Mouse (Mus musculus): ENCODE measurements at regions not wholly inside any gene's neighbourhood (a gene's known extent, or its start where the extent isn't known, plus 50 kb on each side); places are given as distances from the start of the nearest gene placed in this dataset.

GRCm38 (mm10) chr3:148220826-148221225, 769.5 kb downstream of the Adgrl2 start:
- TF ChIP-seq CTCF (IDR thresholded peaks at IDR 0.05; ENCODE audit: insufficient read depth, low read length) (no peak), POLR2A (IDR thresholded peaks at IDR 0.05; ENCODE audit: borderline replicate concordance, extremely low read depth, low read depth, low read length) (no peak)
- 79% methylated on average over 5 of the region's 5 CpGs for WGBS
- Histone ChIP-seq H3K4me1 (ENCODE audit: control insufficient read depth, insufficient read depth, low read length) (no peaks in the 10 kb centered on the region), H3K4me3 (replicated peaks; ENCODE audit: extremely low read depth, low read depth, low read length) (no peak overlapping the region)
- DNase-seq: no peak

- no peaks in the 10 kb centered on the region for H3K4me1 ChIP-seq (ENCODE audit: control insufficient read depth, insufficient read depth, low read length)
- WGBS: 81% methylated on average over 10 of the region's 10 CpGs
- H3K4me3 ChIP-seq (replicated peaks; ENCODE audit: extremely low read depth, low read depth, low read length): no peak overlapping the region
- no peak for DNase-seq
- no peak for TF ChIP-seq POLR2A (IDR thresholded peaks at IDR 0.05; ENCODE audit: borderline replicate concordance, extremely low read depth, low read depth, low read length)
- TF ChIP-seq CTCF (IDR thresholded peaks at IDR 0.05; ENCODE audit: insufficient read depth, low read length): no peak
Observed at GRCm38 (mm10) chr3:148220024-148220590, 770.2 kb downstream of the Adgrl2 start.

GRCm38 (mm10) chr3:148202148-148202547, 788.2 kb downstream of the Adgrl2 start:
- TF ChIP-seq POLR2A (IDR thresholded peaks at IDR 0.05; ENCODE audit: borderline replicate concordance, extremely low read depth, low read depth, low read length) (no peak), CTCF (IDR thresholded peaks at IDR 0.05; ENCODE audit: insufficient read depth, low read length) (no peak)
- Histone ChIP-seq H3K4me1 (ENCODE audit: control insufficient read depth, insufficient read depth, low read length) (no peaks in the 10 kb centered on the region), H3K4me3 (replicated peaks; ENCODE audit: extremely low read depth, low read depth, low read length) (no peak overlapping the region)
- WGBS: 67% methylated on average over 3 of the region's 3 CpGs
- DNase-seq: no peak

- DNase-seq: no peak
- 75% methylated on average over 2 of the region's 2 CpGs for WGBS
- no peak for TF ChIP-seq POLR2A (IDR thresholded peaks at IDR 0.05; ENCODE audit: borderline replicate concordance, extremely low read depth, low read depth, low read length)
- no peak for TF ChIP-seq CTCF (IDR thresholded peaks at IDR 0.05; ENCODE audit: insufficient read depth, low read length)
- H3K4me1 ChIP-seq (ENCODE audit: control insufficient read depth, insufficient read depth, low read length): no peaks in the 10 kb centered on the region
- no peak overlapping the region for H3K4me3 ChIP-seq (replicated peaks; ENCODE audit: extremely low read depth, low read depth, low read length)
Observed at GRCm38 (mm10) chr3:148186704-148187103, 803.7 kb downstream of the Adgrl2 start.

- WGBS: 71% methylated on average over 1 of the region's 1 CpGs
- Histone ChIP-seq H3K4me1 (ENCODE audit: control insufficient read depth, insufficient read depth, low read length) (no peaks in the 10 kb centered on the region), H3K4me3 (replicated peaks; ENCODE audit: extremely low read depth, low read depth, low read length) (no peak overlapping the region)
- DNase-seq: no peak
- TF ChIP-seq CTCF (IDR thresholded peaks at IDR 0.05; ENCODE audit: insufficient read depth, low read length): no peak
- TF ChIP-seq POLR2A (IDR thresholded peaks at IDR 0.05; ENCODE audit: borderline replicate concordance, extremely low read depth, low read depth, low read length): no peak
Observed at GRCm38 (mm10) chr3:148167556-148167955, 822.8 kb downstream of the Adgrl2 start.

- no peak for DNase-seq
- WGBS: 74% methylated on average over 3 of the region's 3 CpGs
- no peaks in the 10 kb centered on the region for H3K4me1 ChIP-seq (ENCODE audit: control insufficient read depth, insufficient read depth, low read length)
- TF ChIP-seq POLR2A (IDR thresholded peaks at IDR 0.05; ENCODE audit: borderline replicate concordance, extremely low read depth, low read depth, low read length): no peak
- no peak for TF ChIP-seq CTCF (IDR thresholded peaks at IDR 0.05; ENCODE audit: insufficient read depth, low read length)
- H3K4me3 ChIP-seq (replicated peaks; ENCODE audit: extremely low read depth, low read depth, low read length): no peak overlapping the region
Observed at GRCm38 (mm10) chr3:148159059-148159458, 831.3 kb downstream of the Adgrl2 start.

- H3K4me3 ChIP-seq (replicated peaks; ENCODE audit: extremely low read depth, low read depth, low read length): no peak overlapping the region
- 84% methylated on average over 2 of the region's 2 CpGs for WGBS
- no peaks in the 10 kb centered on the region for H3K4me1 ChIP-seq (ENCODE audit: control insufficient read depth, insufficient read depth, low read length)
- DNase-seq: no peak
- TF ChIP-seq POLR2A (IDR thresholded peaks at IDR 0.05; ENCODE audit: borderline replicate concordance, extremely low read depth, low read depth, low read length) (no peak), CTCF (IDR thresholded peaks at IDR 0.05; ENCODE audit: insufficient read depth, low read length) (no peak)
Observed at GRCm38 (mm10) chr3:148158533-148158932, 831.8 kb downstream of the Adgrl2 start.

GRCm38 (mm10) chr3:148143776-148144175, 846.6 kb downstream of the Adgrl2 start:
- H3K4me1 ChIP-seq (ENCODE audit: control insufficient read depth, insufficient read depth, low read length): no peaks in the 10 kb centered on the region
- TF ChIP-seq CTCF (IDR thresholded peaks at IDR 0.05; ENCODE audit: insufficient read depth, low read length) (no peak), POLR2A (IDR thresholded peaks at IDR 0.05; ENCODE audit: borderline replicate concordance, extremely low read depth, low read depth, low read length) (no peak)
- H3K4me3 ChIP-seq (replicated peaks; ENCODE audit: extremely low read depth, low read depth, low read length): no peak overlapping the region
- WGBS: 66% methylated on average over 2 of the region's 2 CpGs
- no peak for DNase-seq

- peak; percentile 23 for DNase-seq
- H3K4me3 ChIP-seq (replicated peaks; ENCODE audit: extremely low read depth, low read depth, low read length): no peak overlapping the region
- WGBS: 73% methylated on average over 3 of the region's 3 CpGs
- TF ChIP-seq CTCF (IDR thresholded peaks at IDR 0.05; ENCODE audit: insufficient read depth, low read length) (no peak), POLR2A (IDR thresholded peaks at IDR 0.05; ENCODE audit: borderline replicate concordance, extremely low read depth, low read depth, low read length) (no peak)
- H3K4me1 ChIP-seq (ENCODE audit: control insufficient read depth, insufficient read depth, low read length): no peaks in the 10 kb centered on the region
Observed at GRCm38 (mm10) chr3:148136791-148137251, 853.5 kb downstream of the Adgrl2 start.

- Histone ChIP-seq H3K4me3 (replicated peaks; ENCODE audit: extremely low read depth, low read depth, low read length) (no peak overlapping the region), H3K4me1 (ENCODE audit: control insufficient read depth, insufficient read depth, low read length) (no peaks in the 10 kb centered on the region)
- no peak for DNase-seq
- no peak for TF ChIP-seq POLR2A (IDR thresholded peaks at IDR 0.05; ENCODE audit: borderline replicate concordance, extremely low read depth, low read depth, low read length)
- no peak for TF ChIP-seq CTCF (IDR thresholded peaks at IDR 0.05; ENCODE audit: insufficient read depth, low read length)
- 87% methylated on average over 2 of the region's 2 CpGs for WGBS
Observed at GRCm38 (mm10) chr3:148134646-148135045, 855.7 kb downstream of the Adgrl2 start.
